Mouse (Mus musculus) midbrain, embryonic 14.5 days (tissue): ENCODE measurements around the gene A030014E15Rik. TPM values are rescaled to one million over a fixed set of nuclear protein-coding genes. Genes with fewer than 3 reads are reported as not detected.
"Not testable (repeated sequence)": the region's sequence is repeated elsewhere in the genome, so short reads cannot be mapped to it uniquely, and the experiment has no call there.

ENCODE experiments used
- ATAC-seq: fragments of 200-750 bp; cut with Nextera tagmentation; 2 replicates; pipeline ENCODE4 v1.8.0; 2017; ENCODE audit warnings: moderate number of reproducible peaks, moderate library complexity; ENCODE audit not compliant: low FRiP score, low TSS enrichment
- DNase-seq: peaks from one replicate; pipeline ENCODE4 v3.0.0-alpha.2; 2015
- H3K27ac ChIP-seq: fragments of 300-500 bp; sonication (generic); replicated peaks from 2 replicates; pipeline ENCODE4 v1.5.1; 2014; ENCODE audit warnings: mild to moderate bottlenecking, low read depth, low read length, moderate library complexity
- H3K27me3 ChIP-seq: fragments of 300-500 bp; sonication (generic); 2 replicates; pipeline ENCODE4 v1.6.1; 2014; ENCODE audit warnings: low read length, control low read depth, mixed read lengths; ENCODE audit not compliant: control insufficient read depth, insufficient read depth
- H3K36me3 ChIP-seq: fragments of 300-500 bp; sonication (generic); 2 replicates; pipeline ENCODE4 v1.6.1; 2014; ENCODE audit warnings: low read length, control low read depth; ENCODE audit not compliant: control insufficient read depth, insufficient read depth
- H3K4me1 ChIP-seq: fragments of 300-500 bp; sonication (generic); 2 replicates; pipeline ENCODE4 v1.6.1; 2014; ENCODE audit warnings: mild to moderate bottlenecking, antibody characterized with exemption, low read length, control low read depth; ENCODE audit not compliant: control insufficient read depth, insufficient read depth
- H3K4me2 ChIP-seq: fragments of 300-500 bp; sonication (generic); 2 replicates; pipeline ENCODE4 v1.6.1; 2014; ENCODE audit warnings: mild to moderate bottlenecking, low read length, moderate library complexity
- H3K4me3 ChIP-seq: fragments of 300-500 bp; sonication (generic); replicated peaks from 2 replicates; pipeline ENCODE4 v1.5.1; 2014; ENCODE audit warnings: low read depth, low read length
- H3K9ac ChIP-seq: fragments of 300-500 bp; sonication (generic); replicated peaks from 2 replicates; pipeline ENCODE4 v1.6.1; 2014; ENCODE audit warnings: mild to moderate bottlenecking, low read length, moderate library complexity
- H3K9me3 ChIP-seq: fragments of 300-500 bp; sonication (generic); 2 replicates; pipeline ENCODE4 v1.6.1; 2016; ENCODE audit warnings: low read length, control low read depth, mixed read lengths; ENCODE audit not compliant: control insufficient read depth
- WGBS: fragments of 180-500 bp; shearing (Covaris S2); extraction: QIAGEN DNeasy Blood & Tissue Kit; methylation state at CpG from one replicate; pipeline ENCODE4 v1.1.7; 2014; 5-methylcytosine and 5-hydroxymethylcytosine counted together
- polyA plus RNA-seq: library from polyadenylated mRNA; unstranded; fragments of >200 nt; fragmentation: Nextera tagmentation; extraction: Ambion mirVana; gene quantifications from 2 replicates; pipeline ENCODE4 v1.2.1, GENCODE M21; 2014

Gene A030014E15Rik
- not detected in 2 replicates for polyA plus RNA-seq

GRCm38 (mm10) chr1:82924650-82925049 lies at the start of gene A030014E15Rik:
Gene A030014E15Rik, plus strand, starts transcription at chr1:82924917.
- 95% methylated on average over 6 of the region's 6 CpGs for WGBS
- no peak within 1 kb of the TSS for H3K27ac ChIP-seq
- no peaks in the 10 kb centered on the region for H3K36me3 ChIP-seq
- no peak within 1 kb of the TSS for H3K4me3 ChIP-seq
- no peaks in the 10 kb centered on the region for H3K27me3 ChIP-seq
- H3K4me2 ChIP-seq, result no peak within 1 kb of the TSS
- no peaks in the 10 kb centered on the region for H3K4me1 ChIP-seq
- ATAC-seq (no peak), DNase-seq (no peak)
- H3K9ac ChIP-seq, result no peak within 1 kb of the TSS
- H3K9me3 ChIP-seq, result no peaks in the 10 kb centered on the region

DNA sequence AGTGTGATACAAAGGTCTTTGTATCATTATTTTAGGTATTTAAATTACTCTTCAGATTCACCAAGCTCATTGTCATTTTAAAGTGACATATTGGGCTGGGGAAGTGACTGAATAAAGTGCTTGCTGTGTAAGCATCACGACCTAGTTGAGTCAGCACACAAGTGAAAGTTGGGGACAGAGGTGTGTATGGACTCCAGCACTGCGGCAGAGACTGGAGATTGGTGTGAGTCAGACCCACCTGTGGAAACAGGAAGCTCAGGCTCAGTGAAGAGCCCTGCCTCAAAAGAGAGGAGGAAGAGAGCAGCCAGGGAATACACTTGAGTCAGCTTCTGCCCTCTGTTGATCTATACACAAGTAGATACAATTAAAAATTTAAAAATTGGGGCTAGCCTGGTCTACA lies 45.5 kb upstream of the A030014E15Rik start:
- Histone ChIP-seq H3K9ac (no peak overlapping the region), H3K4me2 (no peak overlapping the region), H3K27ac (no peak overlapping the region), H3K4me3 (no peak overlapping the region), H3K27me3 (no peaks in the 10 kb centered on the region), H3K36me3 (peaks cover 44% of the 10 kb centered on the region), H3K9me3 (no peaks in the 10 kb centered on the region), H3K4me1 (no peaks in the 10 kb centered on the region)
- 83% methylated on average over 2 of the region's 2 CpGs for WGBS
- ATAC-seq (no peak), DNase-seq (no peak)

DNA sequence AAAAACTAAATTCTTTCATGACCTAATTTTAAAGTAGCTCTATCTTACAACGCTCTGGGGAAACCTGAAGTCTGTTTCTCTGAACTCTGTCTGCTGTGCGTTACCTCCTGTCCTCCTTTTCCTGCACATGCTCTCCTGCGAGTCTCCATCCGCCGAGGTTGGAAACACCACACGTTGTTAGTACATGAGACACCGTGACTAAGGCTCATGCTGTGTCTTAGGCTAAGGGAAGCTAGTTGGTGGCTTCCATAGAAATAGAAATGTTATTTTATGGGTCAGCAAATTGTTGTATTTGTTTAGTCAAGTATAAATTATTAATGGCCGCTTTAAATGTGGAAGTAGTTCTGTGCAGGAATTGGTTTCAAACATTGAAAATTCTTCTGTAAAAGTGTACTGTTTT lies 44.5 kb upstream of the A030014E15Rik start:
- ATAC-seq (no peak), DNase-seq (no peak)
- no peaks in the 10 kb centered on the region for H3K27me3 ChIP-seq
- no peak overlapping the region for H3K27ac ChIP-seq
- H3K4me2 ChIP-seq, result no peak overlapping the region
- H3K4me1 ChIP-seq, result no peaks in the 10 kb centered on the region
- no peaks in the 10 kb centered on the region for H3K9me3 ChIP-seq
- H3K36me3 ChIP-seq, result peaks cover 45% of the 10 kb centered on the region
- no peak overlapping the region for H3K4me3 ChIP-seq
- H3K9ac ChIP-seq, result no peak overlapping the region
- WGBS, result 86% methylated on average over 8 of the region's 8 CpGs

DNA sequence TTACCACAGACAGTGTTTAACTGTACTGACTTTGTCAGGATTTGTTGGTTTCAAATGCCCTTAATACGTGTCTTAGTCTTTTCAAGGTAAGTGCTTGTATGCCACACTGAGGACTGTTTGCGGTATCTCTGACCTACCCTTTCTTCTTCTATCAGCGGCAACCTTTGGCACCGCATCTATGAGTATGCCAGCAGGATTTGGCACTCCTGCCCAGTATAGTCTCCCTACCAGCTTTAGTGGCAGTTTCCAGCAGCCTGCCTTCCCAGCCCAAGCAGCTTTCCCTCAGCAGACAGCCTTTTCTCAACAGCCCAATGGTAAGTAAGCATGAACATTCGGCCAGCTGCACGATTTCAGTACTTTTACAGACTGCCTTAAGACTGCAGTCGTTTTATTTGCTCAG lies 31.4 kb upstream of the A030014E15Rik start:
- no peak overlapping the region for H3K4me3 ChIP-seq
- 97% methylated on average over 7 of the region's 7 CpGs for WGBS
- ATAC-seq, result no peak

DNA sequence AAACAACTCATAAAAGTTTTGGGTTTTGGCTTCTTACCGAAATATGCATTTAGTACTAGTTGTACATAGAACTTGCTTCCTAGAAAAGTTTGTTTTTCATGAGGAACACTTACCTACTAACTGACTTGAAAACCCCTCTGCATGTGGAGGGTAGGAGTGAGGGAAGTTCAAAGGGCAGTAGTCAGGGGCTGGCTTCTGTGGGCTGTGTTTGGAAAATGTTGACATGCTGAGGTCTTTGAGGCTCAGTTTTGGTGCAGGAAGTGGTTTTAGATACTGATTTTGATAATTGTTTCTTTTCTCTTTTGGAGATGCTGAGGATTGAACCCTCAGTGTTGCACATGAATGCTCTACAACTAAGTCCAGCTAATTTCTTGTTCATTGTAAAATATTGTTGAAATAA lies 24.1 kb upstream of the A030014E15Rik start:
- 94% methylated on average over 1 of the region's 1 CpGs for WGBS
- Histone ChIP-seq H3K9me3 (no peaks in the 10 kb centered on the region), H3K9ac (no peak overlapping the region), H3K36me3 (peaks cover 33% of the 10 kb centered on the region), H3K27me3 (no peaks in the 10 kb centered on the region), H3K4me1 (no peaks in the 10 kb centered on the region), H3K27ac (no peak overlapping the region), H3K4me3 (no peak overlapping the region), H3K4me2 (no peak overlapping the region)
- no peak for DNase-seq
- no peak for ATAC-seq

More for the DNA sequence above, 31.4 kb upstream of the A030014E15Rik start:
- H3K27ac ChIP-seq, result no peak overlapping the region
- no peak overlapping the region for H3K9ac ChIP-seq
- H3K4me2 ChIP-seq, result no peak overlapping the region
- no peaks in the 10 kb centered on the region for H3K4me1 ChIP-seq
- no peaks in the 10 kb centered on the region for H3K9me3 ChIP-seq
- H3K36me3 ChIP-seq, result peaks cover 55% of the 10 kb centered on the region
- DNase-seq, result no peak
- no peaks in the 10 kb centered on the region for H3K27me3 ChIP-seq

GRCm38 (mm10) chr1:82901201-82901600 lies 23.5 kb upstream of the A030014E15Rik start:
- Histone ChIP-seq H3K27ac (no peak overlapping the region), H3K9ac (no peak overlapping the region), H3K4me1 (no peaks in the 10 kb centered on the region), H3K4me2 (no peak overlapping the region), H3K9me3 (no peaks in the 10 kb centered on the region), H3K4me3 (no peak overlapping the region), H3K36me3 (peaks cover 32% of the 10 kb centered on the region), H3K27me3 (no peaks in the 10 kb centered on the region)
- no peak for DNase-seq
- WGBS, result 98% methylated on average over 3 of the region's 3 CpGs
- no peak for ATAC-seq

- H3K4me2 ChIP-seq, result no peak overlapping the region
- 29% methylated on average over 3 of the region's 3 CpGs for WGBS
- H3K4me3 ChIP-seq, result no peak overlapping the region
- no peak overlapping the region for H3K9ac ChIP-seq
- ATAC-seq (no peak), DNase-seq (no peak)
- no peaks in the 10 kb centered on the region for H3K9me3 ChIP-seq
- H3K27ac ChIP-seq, result no peak overlapping the region
- peaks cover 9% of the 10 kb centered on the region for H3K36me3 ChIP-seq
- no peaks in the 10 kb centered on the region for H3K4me1 ChIP-seq
- no peaks in the 10 kb centered on the region for H3K27me3 ChIP-seq
These were observed 18.8 kb upstream of the A030014E15Rik start for GRCm38 (mm10) chr1:82905886-82906285.

- ATAC-seq (no peak), DNase-seq (no peak)
- 92% methylated on average over 3 of the region's 3 CpGs for WGBS
These were observed 11.7 kb upstream of the A030014E15Rik start, which contains the start of gene A030005L19Rik for GRCm38 (mm10) chr1:82913025-82913424. Gene A030005L19Rik, plus strand, starts transcription at chr1:82913325.

GRCm38 (mm10) chr1:82913434-82913833 lies 11.3 kb upstream of the A030014E15Rik start:
- not testable (repeated sequence) for H3K27me3 ChIP-seq, H3K4me1 ChIP-seq, H3K9ac ChIP-seq, H3K36me3 ChIP-seq, H3K27ac ChIP-seq, DNase-seq, ATAC-seq, H3K4me3 ChIP-seq, H3K9me3 ChIP-seq, H3K4me2 ChIP-seq
- 95% methylated on average over 5 of the region's 5 CpGs for whole genome bisulfite sequencing

More at GRCm38 (mm10) chr1:82913025-82913424, 11.7 kb upstream of the A030014E15Rik start, which contains the start of gene A030005L19Rik:
- Histone ChIP-seq H3K27ac (no peak within 1 kb of the TSS), H3K9me3 (no peaks in the 10 kb centered on the region), H3K36me3 (no peaks in the 10 kb centered on the region), H3K4me1 (no peaks in the 10 kb centered on the region), H3K4me2 (no peak within 1 kb of the TSS), H3K27me3 (no peaks in the 10 kb centered on the region), H3K9ac (no peak within 1 kb of the TSS), H3K4me3 (no peak within 1 kb of the TSS)
